Mouse (Mus musculus) MEL (cell line): ENCODE results near the gene Selplg. TPM values are rescaled to one million over a fixed set of nuclear protein-coding genes. Genes with fewer than 3 reads are reported as not detected.
A peak's percentile ranks its signal among the peaks of the same experiment; 100 is the strongest.
"Not testable (repeated sequence)": the region's sequence is repeated elsewhere in the genome, so short reads cannot be mapped to it uniquely, and the experiment has no call there.

ENCODE experiments used
- DNase-seq: peaks from one replicate; pipeline ENCODE4 v3.0.0; 2011; ENCODE audit warnings: low read depth, low spot score
- H3K27ac ChIP-seq: 2 replicates; pipeline ENCODE4 v1.5.1; 2012; ENCODE audit warnings: low read depth, mild to moderate bottlenecking, control low read depth, low read length, moderate library complexity; ENCODE audit not compliant: control insufficient read depth
- H3K27me3 ChIP-seq, 2 experiments: fragments of 150-350 bp in 1 of 2; sonication (generic) in 1 of 2; 2 replicates each; pipeline ENCODE4 v1.6.1; 2012; ENCODE audit warnings: low read length in 2 of 2, mild to moderate bottlenecking in 2 of 2, improper control_type of control experiment in 1 of 2, moderate library complexity in 1 of 2; ENCODE audit not compliant: insufficient read depth in 2 of 2, control insufficient read depth in 1 of 2
- H3K36me3 ChIP-seq, 2 experiments: 2 replicates each; pipeline ENCODE4 v1.6.1; 2012 to 2014; ENCODE audit warnings: low read length in 2 of 2, improper control_type of control experiment in 1 of 2, inconsistent platforms in 1 of 2, mild to moderate bottlenecking in 1 of 2; ENCODE audit not compliant: insufficient read depth in 2 of 2, control insufficient read depth in 1 of 2
- H3K4me1 ChIP-seq, 2 experiments: fragments of 150-350 bp in 1 of 2; sonication (generic) in 1 of 2; 2 replicates each; pipeline ENCODE4 v1.6.1; 2012; ENCODE audit warnings: low read length in 2 of 2, improper control_type of control experiment in 1 of 2, mild to moderate bottlenecking in 1 of 2; ENCODE audit not compliant: insufficient read depth in 2 of 2, control insufficient read depth in 1 of 2
- H3K4me3 ChIP-seq, 2 experiments: fragments of 150-350 bp in 1 of 2; sonication (generic) in 1 of 2; 2 replicates each; pipeline ENCODE4 v1.5.1; 2012; ENCODE audit warnings: low read depth in 2 of 2, low read length in 2 of 2, mild to moderate bottlenecking in 2 of 2, moderate library complexity in 2 of 2, control low read depth in 1 of 2, improper control_type of control experiment in 1 of 2; ENCODE audit not compliant: control insufficient read depth in 1 of 2, insufficient read depth in 1 of 2
- H3K79me2 ChIP-seq: 2 replicates; pipeline ENCODE4 v1.6.1; 2012; ENCODE audit warnings: mild to moderate bottlenecking, low read length, moderate library complexity; ENCODE audit not compliant: control insufficient read depth, poor library complexity, insufficient read depth
- H3K9ac ChIP-seq: 2 replicates; pipeline ENCODE4 v1.6.1; 2012; ENCODE audit warnings: low read depth, mild to moderate bottlenecking, control low read depth, low read length, moderate library complexity; ENCODE audit not compliant: control insufficient read depth, poor library complexity, severe bottlenecking
- H3K9me3 ChIP-seq: fragments of 150-350 bp; sonication (generic); replicated peaks from 2 replicates; pipeline ENCODE4 v1.6.1; 2012; ENCODE audit warnings: mild to moderate bottlenecking, low read length, improper control_type of control experiment, moderate library complexity; ENCODE audit not compliant: insufficient read depth
- BHLHE40 ChIP-seq: IDR thresholded peaks from 2 replicates; pipeline ENCODE4 v1.6.1; 2012; ENCODE audit warnings: low read depth, mild to moderate bottlenecking, inconsistent platforms, low read length, improper control_type of control experiment, borderline replicate concordance
- CHD2 ChIP-seq: IDR thresholded peaks from 2 replicates; pipeline ENCODE4 v1.6.1; 2011; ENCODE audit warnings: low read length, improper control_type of control experiment
- E2F4 ChIP-seq: IDR thresholded peaks from 2 replicates; pipeline ENCODE4 v1.6.1; 2011; ENCODE audit warnings: low read depth, low read length, improper control_type of control experiment, borderline replicate concordance
- ELF1 ChIP-seq: IDR thresholded peaks from 2 replicates; pipeline ENCODE4 v1.6.1; 2014; ENCODE audit warnings: low read depth, mild to moderate bottlenecking, inconsistent platforms, low read length, improper control_type of control experiment, moderate library complexity
- ETS1 ChIP-seq: IDR thresholded peaks from 2 replicates; pipeline ENCODE4 v1.6.1; 2012; ENCODE audit warnings: low read depth, mild to moderate bottlenecking, inconsistent platforms, low read length, improper control_type of control experiment, moderate library complexity
- GABPA ChIP-seq: IDR thresholded peaks from 2 replicates; pipeline ENCODE4 v1.6.1; 2012; ENCODE audit warnings: low read depth, mild to moderate bottlenecking, inconsistent platforms, low read length, improper control_type of control experiment, moderate library complexity
- GATA1 ChIP-seq: IDR thresholded peaks from 2 replicates; pipeline ENCODE4 v1.6.1; 2011; ENCODE audit warnings: low read depth, low read length, improper control_type of control experiment
- KAT2A ChIP-seq: conservative IDR thresholded peaks from 2 replicates; pipeline ENCODE4 v1.6.1; 2012; ENCODE audit warnings: low read depth, low read length, improper control_type of control experiment, inconsistent platforms
- MAFK ChIP-seq: IDR thresholded peaks from 2 replicates; pipeline ENCODE4 v1.6.1; 2011; ENCODE audit warnings: low read depth, mild to moderate bottlenecking, low read length, improper control_type of control experiment, borderline replicate concordance
- MAX ChIP-seq: IDR thresholded peaks from 2 replicates; pipeline ENCODE4 v1.6.1; 2011; ENCODE audit warnings: low read length, improper control_type of control experiment
- MAZ ChIP-seq: IDR thresholded peaks from 2 replicates; pipeline ENCODE4 v1.6.1; 2012; ENCODE audit warnings: low read depth, mild to moderate bottlenecking, inconsistent platforms, low read length, improper control_type of control experiment
- MEF2A ChIP-seq: IDR thresholded peaks from 2 replicates; pipeline ENCODE4 v1.6.1; 2014; ENCODE audit warnings: low read depth, mild to moderate bottlenecking, inconsistent platforms, low read length, improper control_type of control experiment; ENCODE audit not compliant: poor library complexity, insufficient replicate concordance, severe bottlenecking; ENCODE audit errors: extremely low read depth
- MXI1 ChIP-seq: IDR thresholded peaks from 2 replicates; pipeline ENCODE4 v1.6.1; 2011; ENCODE audit warnings: mild to moderate bottlenecking, low read depth, low read length, improper control_type of control experiment
- MYB ChIP-seq: IDR thresholded peaks from 2 replicates; pipeline ENCODE4 v1.6.1; 2011; ENCODE audit warnings: mild to moderate bottlenecking, low read depth, low read length, improper control_type of control experiment
- MYC ChIP-seq: IDR thresholded peaks from 2 replicates; pipeline ENCODE4 v1.6.1; 2011; ENCODE audit warnings: low read depth, mild to moderate bottlenecking, low read length, improper control_type of control experiment, moderate library complexity
- NELFE ChIP-seq: IDR thresholded peaks from 2 replicates; pipeline ENCODE4 v1.6.1; 2011; ENCODE audit warnings: low read depth, low read length, improper control_type of control experiment
- POLR2A ChIP-seq, 2 experiments: IDR thresholded peaks; 2 replicates each; pipeline ENCODE4 v1.6.1; 2011 to 2012; ENCODE audit warnings: low read length in 2 of 2, mild to moderate bottlenecking in 2 of 2, control low read depth in 1 of 2, improper control_type of control experiment in 1 of 2, low read depth in 1 of 2, moderate library complexity in 1 of 2; ENCODE audit not compliant: control insufficient read depth in 1 of 2, insufficient read depth in 1 of 2, poor library complexity in 1 of 2
- POLR2AphosphoS2 ChIP-seq: IDR thresholded peaks from 2 replicates; pipeline ENCODE4 v1.6.1; 2011; ENCODE audit warnings: low read length, improper control_type of control experiment
- POLR2AphosphoS5 ChIP-seq: IDR thresholded peaks from 2 replicates; pipeline ENCODE4 v1.6.1; 2012; ENCODE audit warnings: low read depth, borderline replicate concordance, mild to moderate bottlenecking, inconsistent platforms, low read length, moderate library complexity, mixed read lengths
- RAD21 ChIP-seq: IDR thresholded peaks from 2 replicates; pipeline ENCODE4 v1.6.1; 2011; ENCODE audit warnings: mild to moderate bottlenecking, low read depth, low read length, improper control_type of control experiment
- RCOR1 ChIP-seq: IDR thresholded peaks from 2 replicates; pipeline ENCODE4 v1.6.1; 2012; ENCODE audit warnings: low read depth, mild to moderate bottlenecking, inconsistent platforms, low read length, improper control_type of control experiment
- TBP ChIP-seq: IDR thresholded peaks from 2 replicates; pipeline ENCODE4 v1.8.0; 2011; ENCODE audit warnings: low read depth, low read length, improper control_type of control experiment
- USF2 ChIP-seq, 2 experiments: IDR thresholded peaks; 2 replicates each; pipeline ENCODE4 v1.6.1; 2011 to 2012; ENCODE audit warnings: improper control_type of control experiment in 2 of 2, low read length in 2 of 2, borderline replicate concordance in 1 of 2, inconsistent platforms in 1 of 2, low read depth in 1 of 2, mild to moderate bottlenecking in 1 of 2; ENCODE audit not compliant: insufficient read depth in 1 of 2
- ZC3H11A ChIP-seq: IDR thresholded peaks from 2 replicates; pipeline ENCODE4 v1.6.1; 2012; ENCODE audit warnings: low read depth, mild to moderate bottlenecking, inconsistent platforms, low read length, improper control_type of control experiment
- ZKSCAN1 ChIP-seq: IDR thresholded peaks from 2 replicates; pipeline ENCODE4 v1.6.1; 2012; ENCODE audit warnings: low read depth, mild to moderate bottlenecking, inconsistent platforms, low read length, improper control_type of control experiment, moderate library complexity
- polyA plus RNA-seq, 2 experiments: library from polyadenylated mRNA; stranded (reverse) in 1 of 2; unstranded in 1 of 2; fragments of >175 nt in 1 of 2; fragments of >200 nt in 1 of 2; gene quantifications; 2 replicates each; pipeline versions ENCODE4 v1.2.1 to v1.2.4; 2012; ENCODE audit warnings: low replicate concordance in 2 of 2, low read depth in 1 of 2; ENCODE audit not compliant: insufficient read length in 2 of 2, insufficient read depth in 1 of 2, missing spikeins in 1 of 2
- total RNA-seq: library from RNA; depleted of rRNA; stranded (reverse); fragments of 300-350 nt; gene quantifications from 2 replicates; pipeline ENCODE4 v1.2.3, GENCODE M21; 2012

The Selplg gene
- total and polyA plus RNA-seq, 3 experiments, result 24.2 to 48.2 TPM; not detected in 1

GRCm38 (mm10) chr5:113779569-113779968 is 52.9 kb downstream of the Selplg start:
- Histone ChIP-seq H3K27me3 (no peaks in the 10 kb centered on the region), H3K9ac (no peak overlapping the region), H3K4me1 (0 out of 4 replicates have a peak, but pooled peaks cover 0 to 2% of the 10 kb centered on the region in 2 experiments), H3K27ac (no peak overlapping the region), H3K4me3 (no peak overlapping the region), H3K36me3 (no peaks in the 10 kb centered on the region), H3K79me2 (no peaks in the 10 kb centered on the region), H3K9me3 (no peaks in the 10 kb centered on the region)
- TF ChIP-seq MAZ, result no peak
- no peak for TF ChIP-seq POLR2AphosphoS5
- no peak for TF ChIP-seq MYB
- no peak for TF ChIP-seq MAX
- TF ChIP-seq MEF2A, result no peak
- TF ChIP-seq GATA1, result no peak
- TF ChIP-seq MAFK, result no peak
- no peak for DNase-seq

GRCm38 (mm10) chr5:113777728-113778127 is 54.7 kb downstream of the Selplg start:
- H3K9ac ChIP-seq, H3K4me1 ChIP-seq, H3K36me3 ChIP-seq, DNase-seq, H3K27ac ChIP-seq, H3K79me2 ChIP-seq, H3K4me3 ChIP-seq, H3K27me3 ChIP-seq, H3K9me3 ChIP-seq: not testable (repeated sequence)

GRCm38 (mm10) chr5:113776896-113777226 is 55.6 kb downstream of the Selplg start:
- H3K9ac ChIP-seq, result no peak overlapping the region
- no peaks in the 10 kb centered on the region for H3K9me3 ChIP-seq
- TF ChIP-seq ETS1 (no peak), RAD21 (no peak), POLR2A (IDR thresholded peaks at IDR 0.05; ENCODE audit: control insufficient read depth in 1 of 2, insufficient read depth in 1 of 2, low read depth in 1 of 2, low read length in 2 of 2, poor library complexity in 1 of 2) (no peak), ELF1 (no peak), USF2 (IDR thresholded peaks at IDR 0.05; ENCODE audit: borderline replicate concordance in 1 of 2, insufficient read depth in 1 of 2, low read depth in 1 of 2, low read length in 2 of 2) (no peak), TBP (no peak), RCOR1 (no peak), NELFE (no peak), MYC (no peak), MXI1 (no peak), CHD2 (no peak), POLR2AphosphoS2 (no peak), KAT2A (no peak), E2F4 (no peak), ZC3H11A (no peak), MAZ (no peak), GABPA (no peak), BHLHE40 (no peak), ZKSCAN1 (no peak)
- H3K79me2 ChIP-seq, result peaks cover 8% of the 10 kb centered on the region
- no peaks in the 10 kb centered on the region for H3K27me3 ChIP-seq
- no peak overlapping the region for H3K27ac ChIP-seq
- peaks cover 0 to 6% of the 10 kb centered on the region in 2 experiments; a peak in 2 of 4 replicates for H3K4me1 ChIP-seq
- H3K36me3 ChIP-seq, result no peaks in the 10 kb centered on the region; a peak in 1 of 4 replicates
- peak; percentile 49 for DNase-seq
- H3K4me3 ChIP-seq, result no peak overlapping the region
